Mouse (Mus musculus): ENCODE data around the gene Guca2b.

The Guca2b gene

DNA sequence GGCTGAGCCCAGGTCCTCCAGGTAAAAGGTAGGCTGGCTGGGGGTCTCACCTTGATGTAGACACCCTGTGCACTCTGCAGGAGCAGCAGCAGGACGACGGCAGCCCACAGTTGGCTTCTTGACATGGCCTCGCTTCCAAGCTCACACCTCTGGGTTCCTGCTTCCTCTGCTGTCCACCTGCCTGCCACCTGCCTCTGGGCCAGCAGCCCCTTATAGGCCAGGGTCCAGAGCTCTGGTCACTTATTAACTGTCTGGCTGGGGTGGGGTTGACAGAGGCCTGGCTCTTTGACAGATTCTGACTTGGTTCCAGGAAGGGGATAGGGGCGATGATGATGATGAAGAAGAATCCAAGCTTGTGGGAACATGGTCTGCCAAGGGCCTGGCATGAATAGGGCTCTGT lies at the start of gene Guca2b:
TSS of gene Guca2b (minus strand) at position 224 of the 400 bp plus-strand sequence.
- no peak for DNase-seq (ENCODE audit: low spot score in 2 of 2)

DNA sequence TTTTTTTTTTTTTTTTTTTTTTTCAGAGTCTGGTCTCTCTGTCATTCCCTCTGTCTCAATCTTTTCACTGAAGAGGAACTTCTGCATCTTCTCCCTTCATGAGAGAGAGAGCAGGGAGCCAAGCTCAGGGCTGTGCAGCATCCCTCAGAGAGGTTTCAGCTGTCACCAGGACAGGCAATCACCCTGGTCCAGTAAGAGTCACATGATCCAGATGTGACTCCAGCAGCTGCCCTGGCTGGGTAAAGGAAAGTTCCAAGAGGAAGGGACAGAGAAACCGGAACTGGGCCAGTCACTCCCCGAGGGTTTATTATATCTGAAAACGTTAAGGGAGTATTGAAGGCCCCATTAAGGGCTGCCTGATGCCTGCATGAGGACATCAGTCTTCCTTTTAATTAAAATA lies 49.0 kb upstream of the Guca2b start:
- DNase-seq (ENCODE audit: low spot score in 2 of 2): no peak

DNA sequence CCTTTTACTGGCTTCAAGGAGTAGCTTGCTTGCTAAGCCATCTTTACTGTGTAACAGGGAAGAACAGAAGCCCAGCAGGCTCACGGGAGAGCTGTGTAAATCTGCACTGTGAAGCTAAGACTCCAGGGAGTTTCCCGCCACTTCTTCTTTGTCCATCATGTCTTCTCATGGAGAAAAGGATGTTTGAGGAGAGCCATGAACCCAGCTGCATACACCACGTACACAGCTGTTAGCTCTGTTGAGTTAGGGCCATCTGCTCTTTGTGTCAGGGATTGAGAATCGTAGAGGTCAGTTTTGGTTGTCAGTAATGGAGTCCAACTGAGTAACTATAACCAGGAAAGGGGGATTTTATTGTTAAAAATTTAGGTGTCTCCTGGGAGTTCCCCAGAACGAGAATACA lies 48.6 kb upstream of the Guca2b start:
- no peak for DNase-seq (ENCODE audit: low spot score in 2 of 2)

DNA sequence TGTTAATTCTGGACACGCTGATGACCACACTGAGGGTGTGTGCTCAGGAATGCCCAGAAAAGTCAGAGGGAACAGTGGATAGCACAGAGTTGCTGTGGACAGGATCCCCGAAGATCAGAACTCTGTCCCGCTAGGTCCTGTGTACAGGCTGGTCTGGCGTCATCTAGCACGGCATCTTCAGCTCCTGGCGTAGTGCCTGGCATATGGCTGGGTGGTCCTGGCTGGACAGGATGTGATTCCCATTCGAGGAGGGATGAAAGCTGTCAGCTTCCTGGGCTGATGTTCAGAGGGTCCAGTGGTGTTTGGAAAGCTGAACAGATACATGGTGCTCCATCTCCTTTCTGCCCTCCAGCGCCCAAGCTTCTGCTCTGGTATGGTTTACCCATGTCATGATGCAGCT lies 45.2 kb upstream of the Guca2b start:
- no peak for DNase-seq (ENCODE audit: low spot score in 2 of 2)

DNA sequence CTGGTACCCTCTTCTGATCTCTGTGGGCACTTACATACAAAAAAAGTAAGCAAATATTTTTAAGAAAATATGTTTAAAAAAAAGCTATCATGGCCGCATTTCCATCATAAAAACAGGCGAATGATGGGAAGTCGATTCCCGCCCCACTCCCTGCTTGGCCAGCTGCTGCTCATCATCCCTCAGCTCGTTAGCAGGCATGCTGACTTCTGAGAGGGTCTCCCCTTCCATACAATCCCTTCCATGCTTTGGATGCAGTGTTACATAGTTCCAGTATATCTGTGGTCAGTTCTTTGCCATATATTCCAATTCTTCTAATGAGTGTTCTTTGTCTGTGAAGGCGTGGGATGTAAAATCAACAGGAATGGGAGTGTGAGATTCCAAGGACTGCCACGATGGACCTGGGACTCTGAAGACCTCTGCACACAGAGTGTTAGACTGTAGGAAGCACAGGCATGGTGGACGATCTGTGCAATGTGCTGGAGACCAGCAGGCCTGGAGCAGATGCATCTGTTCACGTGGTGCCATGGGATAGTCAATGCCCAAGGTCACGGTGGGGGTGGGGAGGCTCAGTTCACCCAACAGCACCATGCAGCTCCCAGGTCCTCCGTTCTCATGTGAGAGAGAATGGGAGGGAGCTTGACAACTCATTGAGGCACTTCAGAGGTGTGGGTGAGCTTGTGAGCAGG lies 42.7 kb upstream of the Guca2b start:
- DNase-seq (ENCODE audit: low spot score in 2 of 2): no peak

DNA sequence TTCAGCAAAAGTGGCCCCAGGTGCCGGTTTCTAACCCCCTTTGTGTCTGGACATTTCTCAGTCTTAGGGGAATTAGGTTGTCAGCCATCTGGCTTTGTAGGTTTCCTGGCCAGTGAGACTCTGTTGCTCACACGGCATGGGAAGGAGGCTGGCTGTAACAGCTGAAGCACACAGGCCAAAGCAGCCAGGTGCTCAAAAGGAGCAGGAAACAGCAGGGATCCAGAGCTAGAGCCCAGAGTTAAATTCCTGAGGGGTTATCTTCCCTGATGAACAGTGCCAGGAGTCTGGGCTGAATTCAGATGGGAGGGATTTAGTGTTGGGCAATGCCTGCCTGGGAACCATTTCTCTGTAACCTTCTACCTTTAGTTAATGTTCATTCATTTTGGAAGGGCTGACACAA lies 39.6 kb upstream of the Guca2b start:
- DNase-seq (ENCODE audit: low spot score in 2 of 2): no peak

DNA sequence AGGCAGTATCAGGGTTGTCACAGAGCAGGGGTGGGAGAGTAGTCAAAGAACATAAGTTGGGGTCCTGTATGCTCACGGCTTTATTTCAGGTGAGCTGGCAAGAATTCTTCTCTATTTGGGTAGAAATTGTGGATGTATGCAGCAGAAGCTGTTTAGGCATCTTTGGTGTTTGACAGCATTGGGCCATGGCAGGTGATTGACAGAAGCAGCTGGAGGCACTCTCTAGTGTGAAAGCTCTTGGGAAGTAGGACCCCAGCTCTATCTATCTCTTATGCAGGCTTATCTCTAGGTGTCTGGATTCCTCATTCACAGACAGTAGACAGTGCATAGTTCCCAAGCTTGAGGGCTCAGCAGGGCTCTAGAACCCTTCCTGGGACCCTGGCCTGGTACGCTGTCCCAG lies 27.0 kb upstream of the Guca2b start:
- no peak for DNase-seq (ENCODE audit: low spot score in 2 of 2)

DNA sequence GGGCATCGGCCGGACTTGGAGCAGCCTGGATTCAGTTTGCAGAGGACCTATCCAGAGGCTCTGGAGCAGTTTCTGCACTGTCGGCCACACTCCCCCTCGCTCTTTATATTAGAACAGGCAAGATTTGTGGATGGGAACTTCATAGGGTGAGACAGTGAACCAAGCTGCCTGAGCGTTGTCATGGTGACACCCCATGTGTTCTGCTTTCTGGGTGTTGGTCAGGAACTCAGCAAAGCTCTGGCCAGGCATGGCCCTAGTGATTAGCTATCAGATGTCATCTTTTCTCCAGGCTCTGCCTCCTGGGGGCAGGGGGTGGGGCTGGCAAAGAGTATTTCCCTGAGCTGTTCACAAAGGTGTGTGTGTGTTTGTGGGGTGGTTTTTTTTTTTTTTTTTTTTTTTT lies 23.8 kb upstream of the Guca2b start:
- no peak for DNase-seq (ENCODE audit: low spot score in 2 of 2)

DNA sequence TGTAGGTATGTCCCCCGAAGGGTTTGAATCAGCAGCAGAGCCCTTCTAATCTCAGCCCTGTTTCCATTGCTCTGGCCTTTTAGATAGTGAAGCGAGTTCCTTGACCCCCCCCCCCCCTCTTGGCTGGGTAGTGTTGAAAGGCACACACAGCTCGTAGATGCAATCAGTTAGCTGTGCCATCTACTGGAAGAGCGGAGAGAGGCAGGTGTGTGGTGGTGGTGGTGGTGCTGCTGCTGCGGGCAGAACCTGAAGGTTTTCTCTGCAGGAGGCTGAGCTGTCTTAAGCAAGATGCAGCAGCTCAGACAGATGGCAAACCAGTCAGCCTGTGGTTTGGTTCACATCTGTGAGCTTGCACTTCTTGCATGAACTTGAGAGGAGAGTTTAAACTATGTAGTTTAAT lies 13.9 kb upstream of the Guca2b start:
- DNase-seq (ENCODE audit: low spot score in 2 of 2): no peak

DNA sequence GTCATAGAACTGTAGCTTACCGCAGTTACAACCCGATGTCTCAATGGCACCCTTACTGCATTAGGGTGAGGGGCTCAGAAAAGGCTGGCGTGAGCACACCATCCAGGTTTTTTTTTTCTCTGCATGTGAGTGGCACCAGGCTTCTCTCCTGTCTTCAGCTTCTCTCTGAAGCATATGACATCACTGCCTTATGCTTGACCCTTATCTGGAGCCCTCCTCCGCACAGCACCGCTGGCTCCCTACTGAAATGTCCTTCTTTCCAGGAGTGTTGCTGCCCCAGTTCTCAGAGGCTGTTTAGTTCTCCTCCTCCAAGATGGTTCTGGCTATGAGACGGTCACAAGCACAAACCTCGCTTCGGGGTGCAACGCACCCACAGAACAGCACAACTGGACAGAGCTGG lies 12.4 kb upstream of the Guca2b start:
- no peak for DNase-seq (ENCODE audit: low spot score in 2 of 2)

DNA sequence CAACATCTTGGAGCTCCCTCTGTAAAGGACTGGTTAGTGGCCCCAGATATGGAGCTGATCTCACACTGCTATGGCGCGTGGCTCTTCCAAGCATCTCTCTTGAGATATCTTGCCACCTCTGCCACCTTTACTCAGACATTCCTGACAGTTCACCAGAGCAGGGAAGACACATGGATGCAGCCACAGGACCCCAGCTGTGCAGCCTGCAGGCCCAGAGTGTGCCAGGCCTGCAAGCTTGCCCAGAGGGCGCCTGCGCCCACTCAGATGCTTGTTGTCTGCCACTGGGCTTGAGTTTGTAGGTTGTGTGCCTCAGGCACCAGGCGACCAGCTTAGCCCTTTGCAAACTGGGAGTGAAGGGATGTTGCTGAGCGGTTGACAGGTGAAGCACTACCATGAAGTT lies 12.0 kb upstream of the Guca2b start:
- no peak for DNase-seq (ENCODE audit: low spot score in 2 of 2)

DNA sequence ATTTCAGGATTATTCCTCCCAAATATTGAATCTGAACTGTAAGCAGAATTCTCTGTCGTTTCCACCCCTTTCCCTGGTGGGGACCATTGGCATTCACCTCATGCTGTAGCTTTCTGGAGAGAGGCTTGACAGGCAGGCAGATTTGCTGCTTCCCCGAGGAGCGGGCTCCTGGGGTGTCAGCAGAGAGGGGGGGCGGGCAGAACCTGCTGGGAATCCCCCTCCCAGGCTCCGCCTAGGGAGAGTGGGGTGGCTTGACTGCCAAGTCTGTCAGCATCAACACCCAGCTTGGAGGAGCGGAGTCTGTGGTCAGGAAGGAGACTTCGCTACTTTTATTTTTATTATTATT lies 11.4 kb upstream of the Guca2b start:
- DNase-seq (ENCODE audit: low spot score in 2 of 2): no peak

DNA sequence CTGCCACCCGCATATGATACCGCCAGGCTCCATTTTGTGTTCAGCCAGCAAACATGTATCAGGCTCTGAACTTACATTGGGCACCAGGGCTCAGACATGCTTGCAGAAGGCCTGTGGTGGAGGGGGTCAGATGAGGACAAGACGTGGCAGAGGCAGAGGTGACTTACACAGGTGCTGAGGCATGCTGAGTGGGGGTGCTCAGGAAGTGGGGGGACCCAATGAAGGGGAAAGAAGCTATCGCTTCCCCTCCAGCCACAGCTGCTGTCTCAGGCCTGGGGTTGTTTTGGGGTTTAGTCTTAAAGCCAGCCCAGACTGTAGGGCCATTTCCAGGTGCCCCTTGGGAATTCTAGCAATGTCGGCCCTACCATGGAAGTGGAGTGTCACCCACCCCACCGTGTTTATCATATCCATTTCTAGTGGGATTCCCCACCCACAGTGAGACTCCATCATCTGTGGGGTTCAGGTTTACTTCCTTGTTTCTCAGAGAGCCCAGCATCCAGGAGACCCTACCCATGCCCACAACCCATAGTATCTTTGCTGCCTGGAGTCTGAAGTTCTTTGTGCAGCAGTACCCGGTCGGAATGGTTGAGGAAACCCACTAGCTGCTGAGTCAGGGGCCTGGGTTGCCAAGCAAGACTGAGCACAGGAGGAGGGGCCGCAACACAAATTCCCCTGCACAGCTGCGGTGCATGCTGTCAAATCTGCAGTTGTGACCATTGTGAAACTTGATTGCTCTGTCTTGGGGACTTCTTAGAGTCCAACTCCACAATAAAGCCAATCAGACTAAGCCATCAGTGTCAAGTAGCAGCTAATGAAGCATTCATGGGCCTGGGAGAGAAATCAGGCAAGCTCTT lies 10.8 kb upstream of the Guca2b start:
- DNase-seq (ENCODE audit: low spot score in 2 of 2): no peak

DNA sequence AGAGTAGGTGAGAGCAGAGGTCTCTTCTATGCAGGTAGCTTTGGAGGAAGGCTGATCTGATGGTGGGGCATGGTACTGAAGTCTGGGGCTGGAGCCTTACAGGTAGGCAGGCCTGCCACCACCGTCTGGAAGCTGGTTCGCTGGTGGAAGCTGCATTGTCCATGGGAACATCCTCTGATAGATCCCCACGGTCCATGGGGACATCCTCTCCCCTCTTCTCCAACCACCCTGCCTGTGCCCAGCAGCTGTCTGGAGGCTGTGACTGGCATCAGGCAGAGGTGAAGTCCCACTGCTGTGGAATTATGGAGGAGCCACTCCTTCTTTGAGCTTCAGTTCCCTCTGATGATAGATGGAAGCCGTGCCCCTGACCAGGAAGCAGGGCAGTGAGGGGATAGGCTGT lies 9.8 kb upstream of the Guca2b start:
- DNase-seq (ENCODE audit: low spot score in 2 of 2): no peak

DNA sequence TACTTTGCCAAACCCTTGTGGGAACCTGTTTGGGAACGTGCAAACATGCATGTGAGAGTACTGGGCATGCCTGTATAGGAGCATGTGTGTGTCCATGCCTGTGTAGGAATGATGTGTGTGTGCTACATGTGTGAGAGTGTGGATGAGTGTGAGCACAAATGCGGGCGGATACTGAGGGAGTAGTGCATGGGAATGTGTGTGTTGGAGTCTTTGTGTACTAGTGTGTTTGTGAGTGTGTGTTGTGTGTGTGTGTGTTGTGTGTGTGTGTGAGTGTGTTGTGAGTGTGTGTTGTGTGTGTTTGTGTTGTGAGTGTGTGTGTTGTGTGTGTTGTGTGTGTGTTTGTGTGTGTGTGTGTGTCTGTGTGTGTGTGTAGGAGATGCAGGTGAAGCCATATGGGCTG lies 9.4 kb upstream of the Guca2b start:
- DNase-seq (ENCODE audit: low spot score in 2 of 2): no peak

DNA sequence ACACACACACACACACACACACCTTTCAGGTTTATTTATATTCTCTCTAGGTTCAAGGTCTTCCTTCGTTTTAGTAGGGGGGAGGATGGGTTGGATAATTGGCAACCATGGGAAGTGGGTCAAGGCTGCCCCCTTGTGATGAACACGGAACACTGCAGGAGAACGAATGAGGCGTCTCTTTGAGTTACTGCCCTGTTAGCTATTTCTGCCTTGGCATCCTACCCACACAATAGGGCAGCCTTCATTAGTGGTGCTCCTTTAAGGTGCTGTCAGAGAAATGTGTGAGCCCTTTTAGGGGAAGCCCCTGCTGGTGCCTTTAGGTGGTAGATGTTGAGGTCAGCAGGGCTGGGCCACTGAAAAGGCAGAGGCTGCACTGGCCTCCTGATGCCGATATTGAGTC lies 8.7 kb upstream of the Guca2b start:
- no peak for DNase-seq (ENCODE audit: low spot score in 2 of 2)

DNA sequence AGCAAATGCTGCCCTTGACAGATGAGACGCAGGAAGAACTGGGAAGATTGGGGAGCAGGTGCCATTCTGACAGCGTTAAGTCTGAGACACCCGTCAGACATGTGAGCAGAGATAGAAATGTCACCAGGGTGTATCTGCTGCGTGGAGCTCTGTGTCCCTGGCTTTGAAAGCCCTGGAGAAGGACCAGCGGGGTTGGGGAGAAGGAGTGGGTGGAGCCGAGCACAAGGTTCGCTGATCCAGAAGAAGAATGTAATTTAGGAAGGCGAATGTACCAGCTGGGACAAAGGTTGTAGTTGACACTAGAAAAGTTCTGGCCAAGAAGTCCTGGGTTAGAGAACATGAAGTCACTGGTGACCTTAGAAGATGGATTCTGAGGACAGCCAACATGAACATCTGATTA lies 7.4 kb upstream of the Guca2b start:
- no peak for DNase-seq (ENCODE audit: low spot score in 2 of 2)

DNA sequence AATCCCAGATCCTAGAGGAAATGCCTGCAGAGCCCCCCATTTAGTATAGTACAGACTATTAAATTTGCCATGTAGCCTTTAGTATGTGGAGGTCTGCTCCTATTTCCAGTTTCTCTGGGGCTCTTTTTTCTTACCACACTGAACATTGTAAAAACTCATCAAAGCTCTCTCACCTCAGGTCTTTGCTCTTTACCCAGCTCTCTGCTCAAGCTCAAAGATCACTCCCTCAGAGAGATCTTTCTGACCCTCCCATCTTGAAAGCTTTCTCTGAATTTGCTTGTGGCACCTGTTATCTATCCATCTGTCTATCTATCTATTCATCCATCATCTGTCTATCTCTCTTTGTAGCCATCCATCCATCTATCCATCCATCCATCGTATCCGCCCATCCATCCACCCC lies 6.4 kb upstream of the Guca2b start:
- DNase-seq (ENCODE audit: low spot score in 2 of 2): no peak

DNA sequence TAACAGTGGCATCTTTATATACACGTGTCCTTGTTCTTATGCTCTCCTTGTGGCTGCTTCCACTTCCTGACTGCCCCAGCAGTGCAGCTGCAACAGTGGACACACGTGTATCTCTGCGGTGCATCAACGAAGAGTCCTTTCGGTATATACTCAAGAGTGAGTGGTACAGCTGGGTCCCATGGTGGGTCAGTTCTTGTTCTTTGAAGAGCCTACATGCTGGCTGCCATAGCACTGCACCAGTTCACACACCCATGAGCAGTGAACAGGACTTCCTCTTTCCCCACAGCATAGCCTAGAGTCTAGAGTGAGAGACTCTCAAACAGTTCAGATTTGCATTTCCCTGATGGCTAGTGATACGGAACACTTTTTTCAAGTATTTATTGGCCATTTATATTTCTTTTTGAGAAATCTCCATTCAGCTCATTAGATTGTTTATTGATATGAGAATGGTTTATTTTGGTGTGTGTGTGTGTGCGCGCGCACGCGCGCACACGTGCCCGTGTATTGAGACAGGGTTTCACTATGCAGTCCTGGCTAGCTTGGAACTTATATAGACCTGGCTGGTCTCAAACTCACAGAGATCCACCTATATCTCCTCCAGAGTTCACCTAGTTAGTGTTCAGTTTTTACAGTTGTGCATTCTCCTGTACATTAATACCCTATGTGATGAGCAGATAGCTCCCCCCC lies 4.8 kb upstream of the Guca2b start:
- DNase-seq (ENCODE audit: low spot score in 2 of 2): no peak

DNA sequence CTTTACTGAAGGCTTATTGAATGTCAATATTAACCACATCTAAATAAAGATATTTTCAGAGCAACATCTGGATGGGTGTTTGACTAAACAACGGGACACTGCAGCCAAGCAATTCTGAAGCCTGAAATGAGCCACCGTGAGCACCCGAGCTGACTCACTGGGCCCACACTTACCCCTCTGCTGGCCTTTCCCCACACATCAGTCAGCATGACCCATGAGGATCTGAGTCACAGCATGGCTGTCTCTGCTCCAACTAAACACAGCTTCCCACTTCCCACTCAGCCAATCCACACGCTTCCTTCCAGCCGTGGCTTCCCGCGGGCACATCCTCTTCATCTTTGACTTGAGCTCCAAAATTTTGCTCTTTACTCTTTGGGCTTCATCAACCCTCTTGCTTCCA lies 4.2 kb upstream of the Guca2b start:
- DNase-seq (ENCODE audit: low spot score in 2 of 2): no peak

DNA sequence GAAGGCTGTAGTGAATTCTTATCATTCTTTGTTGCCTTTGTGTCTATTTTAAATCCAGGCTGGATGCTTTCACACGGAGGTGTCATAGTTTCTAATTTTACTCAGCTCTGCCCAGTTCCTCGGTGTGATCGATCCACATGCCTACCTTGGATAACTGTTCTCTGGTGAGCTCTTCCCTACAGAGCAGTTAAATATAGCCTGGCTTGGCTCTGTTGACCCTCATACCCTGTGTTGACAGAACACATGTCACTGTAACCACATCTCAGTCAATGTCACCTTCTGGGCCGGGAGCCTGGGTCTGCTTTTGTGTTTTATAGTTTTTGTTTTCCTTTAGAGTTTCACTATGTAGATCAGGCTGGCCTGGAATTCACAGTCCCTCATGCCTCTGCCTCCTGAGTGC lies 3.4 kb upstream of the Guca2b start:
- DNase-seq (ENCODE audit: low spot score in 2 of 2): no peak

DNA sequence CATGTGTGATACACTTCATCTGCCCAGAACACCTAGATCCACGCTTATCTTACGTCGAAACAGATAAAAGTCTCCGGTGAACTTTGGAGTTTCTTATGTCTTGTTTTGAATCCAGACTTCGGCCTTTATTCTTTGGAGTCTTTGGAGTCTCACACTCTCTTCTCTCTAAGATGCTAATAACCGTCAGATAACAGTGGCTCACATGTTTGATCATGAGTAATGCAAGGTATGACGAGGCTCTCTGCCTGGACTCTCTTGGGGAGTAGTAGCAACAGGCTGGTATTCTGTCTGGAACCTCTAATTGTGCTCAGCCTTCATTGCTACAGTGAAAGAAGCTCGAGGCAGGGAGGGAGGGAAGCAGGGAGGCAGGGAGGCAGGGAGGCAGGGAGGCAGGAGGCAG lies 1.3 kb upstream of the Guca2b start:
- DNase-seq (ENCODE audit: low spot score in 2 of 2): no peak

DNA sequence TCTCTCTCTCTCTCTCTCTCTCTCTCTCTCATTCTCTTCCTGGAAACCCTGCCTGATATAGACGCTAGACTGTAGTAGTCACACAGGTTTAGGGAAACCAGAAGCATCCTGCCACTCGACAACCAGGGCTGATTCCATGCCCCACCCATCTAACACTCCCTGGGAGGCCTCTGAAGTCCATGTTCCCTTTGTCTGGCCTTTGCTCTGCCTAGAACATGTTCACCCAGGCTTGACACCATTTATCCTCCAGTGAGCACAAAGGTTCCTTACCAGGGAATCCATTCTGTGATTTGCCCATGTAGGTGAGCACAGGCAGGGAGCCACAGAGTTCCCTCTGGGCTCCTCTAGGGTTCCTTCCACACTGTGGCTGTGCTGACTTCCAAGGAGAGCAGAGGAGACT lies 508 bp downstream of the Guca2b start:
- no peak for DNase-seq (ENCODE audit: low spot score in 2 of 2)

Data from frontal cortex, postnatal 14 days (tissue).